Mouse (Mus musculus) kidney, adult 9 months (tissue): Measurements from ENCODE around the gene Oxa1l.

Experiments
- DNase-seq: peaks from one replicate; pipeline ENCODE4 v3.0.0; 2022

The Oxa1l gene

GRCm38 (mm10) chr14:54372923-54373322 is 12.3 kb downstream of the Oxa1l start:
- DNase-seq = peak; percentile 75

GRCm38 (mm10) chr14:54375916-54376315 is 15.3 kb downstream of the Oxa1l start:
- peak; percentile 78 for DNase-seq

GRCm38 (mm10) chr14:54377166-54377565 is 16.5 kb downstream of the Oxa1l start:
- no peak for DNase-seq

- no peak for DNase-seq
These were observed 18.9 kb downstream of the Oxa1l start for GRCm38 (mm10) chr14:54379571-54379970.

GRCm38 (mm10) chr14:54380616-54381015 is 20.0 kb downstream of the Oxa1l start:
- DNase-seq = no peak

- DNase-seq = peak; percentile 72
These were observed 21.2 kb downstream of the Oxa1l start for GRCm38 (mm10) chr14:54381816-54382215.

GRCm38 (mm10) chr14:54382641-54383040 is 22.0 kb downstream of the Oxa1l start:
- DNase-seq = no peak

GRCm38 (mm10) chr14:54383355-54383771 is 22.7 kb downstream of the Oxa1l start:
- peak; percentile 68 for DNase-seq

- no peak for DNase-seq
These were observed 23.8 kb downstream of the Oxa1l start for GRCm38 (mm10) chr14:54384396-54384795.

- peak; percentile 74 for DNase-seq
These were observed 25.5 kb downstream of the Oxa1l start for GRCm38 (mm10) chr14:54385968-54386618.

GRCm38 (mm10) chr14:54387546-54387945 is 26.9 kb downstream of the Oxa1l start:
- DNase-seq = peak; percentile 94

GRCm38 (mm10) chr14:54390843-54391242 is 30.2 kb downstream of the Oxa1l start:
- DNase-seq = no peak

- DNase-seq = no peak
These were observed 33.2 kb downstream of the Oxa1l start for GRCm38 (mm10) chr14:54393794-54394193.

- DNase-seq = peak; percentile 60
These were observed 33.7 kb downstream of the Oxa1l start for GRCm38 (mm10) chr14:54394309-54394708.

- DNase-seq = no peak
These were observed 36.1 kb downstream of the Oxa1l start for GRCm38 (mm10) chr14:54396685-54397084.

- DNase-seq = no peak
These were observed 37.4 kb downstream of the Oxa1l start for GRCm38 (mm10) chr14:54397872-54398527.

GRCm38 (mm10) chr14:54398528-54398916 is 37.9 kb downstream of the Oxa1l start:
- DNase-seq = no peak

GRCm38 (mm10) chr14:54398921-54399382 is 38.3 kb downstream of the Oxa1l start:
- DNase-seq = peak; percentile 81

- DNase-seq = no peak
These were observed 41.1 kb downstream of the Oxa1l start for GRCm38 (mm10) chr14:54401723-54402122.

GRCm38 (mm10) chr14:54408336-54409056 is 47.9 kb downstream of the Oxa1l start:
- DNase-seq = peak; percentile 73

GRCm38 (mm10) chr14:54409057-54409645 is 48.5 kb downstream of the Oxa1l start:
- no peak for DNase-seq

GRCm38 (mm10) chr14:54409980-54410810 is 49.6 kb downstream of the Oxa1l start:
- DNase-seq = peak; percentile 80
